Mouse (Mus musculus) ovary, postnatal 36 days (tissue): ENCODE data around the gene Cisd3.
"Not testable (repeated sequence)": the region's sequence is repeated elsewhere in the genome, so short reads cannot be mapped to it uniquely, and the experiment has no call there.

ENCODE experiments used
- DNase-seq: peaks from one replicate; pipeline ENCODE4 v3.0.0; 2022; ENCODE audit warnings: low spot score, mixed read lengths

Cisd3 gene

GRCm38 (mm10) chr11:97686322-97686908 is 789 bp downstream of the Cisd3 start:
- DNase-seq, result no peak

- DNase-seq, result no peak
These were observed 1.4 kb downstream of the Cisd3 start for GRCm38 (mm10) chr11:97687061-97687460.

- DNase-seq, result peak; percentile 58
These were observed 4.2 kb downstream of the Cisd3 start for GRCm38 (mm10) chr11:97689861-97690260.

- DNase-seq, result no peak
These were observed 8.8 kb downstream of the Cisd3 start for GRCm38 (mm10) chr11:97694435-97694834.

- DNase-seq, result no peak
These were observed 9.5 kb downstream of the Cisd3 start for GRCm38 (mm10) chr11:97694921-97695711.

GRCm38 (mm10) chr11:97695712-97696401 is 10.2 kb downstream of the Cisd3 start:
- no peak for DNase-seq

- DNase-seq, result no peak
These were observed 11.0 kb downstream of the Cisd3 start for GRCm38 (mm10) chr11:97696669-97697068.

- no peak for DNase-seq
These were observed 11.7 kb downstream of the Cisd3 start for GRCm38 (mm10) chr11:97697199-97697890.

- no peak for DNase-seq
These were observed 12.4 kb downstream of the Cisd3 start for GRCm38 (mm10) chr11:97697891-97698529.

- DNase-seq, result peak; percentile 85
These were observed 13.3 kb downstream of the Cisd3 start for GRCm38 (mm10) chr11:97698741-97699611.

- peak; percentile 83 for DNase-seq
These were observed 14.0 kb downstream of the Cisd3 start for GRCm38 (mm10) chr11:97699626-97700002.

- peak; percentile 82 for DNase-seq
These were observed 14.5 kb downstream of the Cisd3 start, which contains the start of gene Pcgf2 for GRCm38 (mm10) chr11:97700003-97700745. Gene Pcgf2, minus strand, starts transcription at chr11:97700497.

GRCm38 (mm10) chr11:97700746-97701580 is 15.3 kb downstream of the Cisd3 start:
- peak; percentile 48 for DNase-seq

- DNase-seq, result no peak
These were observed 16.2 kb downstream of the Cisd3 start for GRCm38 (mm10) chr11:97701581-97702392.

- peak; percentile 86 for DNase-seq
These were observed 16.7 kb downstream of the Cisd3 start for GRCm38 (mm10) chr11:97702393-97702745.

GRCm38 (mm10) chr11:97703039-97703826 is 17.6 kb downstream of the Cisd3 start, which contains the start of gene Psmb3:
Gene Psmb3, plus strand, starts transcription at chr11:97703399.
- peak; percentile 92 for DNase-seq

GRCm38 (mm10) chr11:97710067-97710466 is 24.4 kb downstream of the Cisd3 start:
- not testable (repeated sequence) for DNase-seq
